Mouse (Mus musculus) G1E (cell line): ENCODE measurements around the gene Jarid2. TPM values are rescaled to one million over a fixed set of nuclear protein-coding genes. Genes with fewer than 3 reads are reported as not detected.
"Not testable (repeated sequence)": the region's sequence is repeated elsewhere in the genome, so short reads cannot be mapped to it uniquely, and the experiment has no call there.

ENCODE experiments used
- ATAC-seq: 2 replicates; pipeline ENCODE4 v1.8.0; 2016; ENCODE audit warnings: mild to moderate bottlenecking; ENCODE audit not compliant: insufficient number of reproducible peaks, poor library complexity, low FRiP score, severe bottlenecking; ENCODE audit errors: extremely low read depth
- DNase-seq: peaks from one replicate; pipeline ENCODE4 v3.0.0; 2012; ENCODE audit warnings: low spot score
- H3K27me3 ChIP-seq: 2 replicates; pipeline ENCODE4 v1.6.1; 2012; ENCODE audit warnings: mild to moderate bottlenecking, low read length, inconsistent platforms; ENCODE audit not compliant: insufficient read depth
- H3K36me3 ChIP-seq: replicated peaks from 2 replicates; pipeline ENCODE3; 2012; ENCODE audit warnings: mild to moderate bottlenecking, inconsistent platforms
- H3K4me1 ChIP-seq: 2 replicates; pipeline ENCODE4 v1.6.1; 2012; ENCODE audit warnings: low read depth, low read length, inconsistent platforms, mixed read lengths; ENCODE audit not compliant: insufficient read depth
- H3K4me3 ChIP-seq: 2 replicates; pipeline ENCODE4 v1.5.1; 2012; ENCODE audit warnings: low read depth, mild to moderate bottlenecking, inconsistent platforms, low read length, moderate library complexity, mixed read lengths
- H3K9me3 ChIP-seq: replicated peaks from 2 replicates; pipeline ENCODE4 v1.6.1; 2012; ENCODE audit warnings: inconsistent platforms
- CTCF ChIP-seq: IDR thresholded peaks from 2 replicates; pipeline ENCODE4 v1.5.1; 2012; ENCODE audit warnings: low read depth, low read length, inconsistent platforms, mixed read lengths
- GATA1 ChIP-seq: IDR thresholded peaks from 2 replicates; pipeline ENCODE4 v1.6.1; 2012; ENCODE audit warnings: borderline replicate concordance, low read length, inconsistent platforms, mixed read lengths
- GATA2 ChIP-seq: IDR thresholded peaks from 2 replicates; pipeline ENCODE4 v1.6.1; 2012; ENCODE audit warnings: low read depth, low read length, inconsistent platforms, borderline replicate concordance
- POLR2AphosphoS5 ChIP-seq: IDR thresholded peaks from 2 replicates; pipeline ENCODE4 v1.6.1; 2012; ENCODE audit warnings: low read depth, low read length, inconsistent platforms; ENCODE audit not compliant: insufficient replicate concordance
- TAL1 ChIP-seq: conservative IDR thresholded peaks from 2 replicates; pipeline ENCODE4 v1.6.1; 2012; ENCODE audit warnings: low read depth, low read length, inconsistent platforms, mixed read lengths
- polyA plus RNA-seq: library from polyadenylated mRNA; stranded (reverse); fragments of >175 nt; gene quantifications from 2 replicates; pipeline ENCODE4 v1.2.3, GENCODE M21; 2012
- total RNA-seq, 2 experiments: library from RNA; stranded (forward) in 1 of 2; stranded (reverse) in 1 of 2; fragments of 200-1000 nt in 1 of 2; fragments of >200 nt in 1 of 2; fragmentation: Nextera tagmentation in 1 of 2; gene quantifications; 2 replicates each; pipeline ENCODE4 v1.2.3; 2014 to 2017

Jarid2 gene
- total and polyA plus RNA-seq, 3 experiments: 29.9 to 93.6 (median 42.3) TPM

GRCm38 (mm10) chr13:44839866-44840835, 110.9 kb downstream of the Jarid2 start:
- Histone ChIP-seq H3K4me3 (no peak overlapping the region), H3K27me3 (no peaks in the 10 kb centered on the region), H3K4me1 (peaks cover 3% of the 10 kb centered on the region; the same call in 1 of the 2 replicates), H3K36me3 (peaks cover 22% of the 10 kb centered on the region), H3K9me3 (no peaks in the 10 kb centered on the region)
- no peak for TF ChIP-seq CTCF
- no peak for TF ChIP-seq TAL1
- TF ChIP-seq GATA2: no peak
- no peak for TF ChIP-seq POLR2AphosphoS5
- no peak for TF ChIP-seq GATA1
- ATAC-seq (no peak), DNase-seq (no peak)

DNA sequence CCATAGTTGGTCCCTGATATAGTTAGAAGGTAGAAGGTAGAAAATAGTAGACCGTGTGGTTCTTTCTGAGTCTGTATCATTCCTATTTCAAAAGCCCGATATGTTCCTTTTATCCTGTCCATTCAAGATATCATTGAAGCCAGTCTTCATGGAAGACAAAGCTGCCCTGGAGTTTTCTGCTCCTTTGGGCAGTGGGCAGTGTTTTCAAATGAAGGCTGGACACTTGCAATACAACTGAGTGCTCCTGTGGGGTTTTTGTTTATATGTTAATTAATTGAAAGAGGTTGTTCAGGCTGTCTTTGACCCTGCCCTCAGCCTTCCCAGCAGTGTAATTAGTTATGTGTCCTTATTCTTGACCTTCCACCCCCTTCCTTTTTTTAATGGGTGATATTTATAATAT, 122.2 kb downstream of the Jarid2 start:
- Histone ChIP-seq H3K27me3 (no peaks in the 10 kb centered on the region), H3K36me3 (peaks cover 28% of the 10 kb centered on the region), H3K4me3 (no peak overlapping the region), H3K4me1 (no peaks in the 10 kb centered on the region), H3K9me3 (no peaks in the 10 kb centered on the region)
- ATAC-seq (no peak), DNase-seq (no peak)
- TF ChIP-seq TAL1 (no peak), CTCF (no peak)

DNA sequence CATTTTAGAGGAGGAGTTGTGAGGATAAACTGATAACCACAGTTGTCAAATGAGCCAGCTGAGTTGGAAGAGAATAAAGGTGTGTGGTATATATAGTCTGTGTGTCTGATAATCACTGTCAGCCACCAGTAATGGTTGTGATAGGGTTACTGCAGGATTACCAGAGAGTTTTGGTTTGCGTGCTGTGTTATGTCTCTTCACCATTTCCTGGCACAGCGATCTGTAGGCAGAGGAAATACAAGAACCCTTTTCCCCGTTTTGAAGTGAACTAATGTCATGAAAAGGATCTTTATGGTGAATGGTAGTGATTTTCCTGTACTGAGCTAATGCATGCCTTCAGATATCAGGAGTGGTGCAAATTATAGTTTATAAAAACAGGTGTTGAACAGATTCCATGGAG, 122.8 kb downstream of the Jarid2 start:
- Histone ChIP-seq H3K4me3 (no peak overlapping the region), H3K9me3 (no peaks in the 10 kb centered on the region), H3K4me1 (no peaks in the 10 kb centered on the region), H3K36me3 (peaks cover 30% of the 10 kb centered on the region), H3K27me3 (no peaks in the 10 kb centered on the region)
- no peak for TF ChIP-seq GATA1
- no peak for TF ChIP-seq POLR2AphosphoS5
- no peak for TF ChIP-seq TAL1
- no peak for TF ChIP-seq GATA2
- no peak for TF ChIP-seq CTCF
- DNase-seq: no peak
- ATAC-seq: no peak

DNA sequence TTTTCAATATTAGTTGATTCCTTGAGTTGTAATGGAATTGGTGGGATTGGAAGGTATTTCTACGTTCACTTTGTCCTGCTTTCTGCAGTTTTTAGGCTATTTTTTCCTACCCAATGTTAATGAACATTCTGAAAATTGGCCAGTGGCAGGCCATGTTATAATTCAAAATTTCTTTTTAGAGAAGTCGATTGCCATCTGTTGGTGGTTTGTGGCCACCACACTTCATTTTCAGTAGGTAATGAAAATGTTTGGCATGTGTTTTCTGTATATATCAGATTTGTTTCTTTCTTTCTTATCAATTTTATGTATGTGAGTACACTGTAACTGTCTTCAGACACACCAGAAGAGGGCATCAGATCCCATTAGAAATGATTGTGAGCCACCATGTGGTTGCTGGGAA, 136.3 kb downstream of the Jarid2 start:
- DNase-seq (no peak), ATAC-seq (no peak)
- Histone ChIP-seq H3K36me3 (peaks cover 7% of the 10 kb centered on the region), H3K4me3 (no peak overlapping the region), H3K4me1 (no peaks in the 10 kb centered on the region), H3K27me3 (peaks cover 3% of the 10 kb centered on the region; the same call in 1 of the 2 replicates), H3K9me3 (no peaks in the 10 kb centered on the region)
- TF ChIP-seq TAL1: no peak
- no peak for TF ChIP-seq CTCF
- TF ChIP-seq POLR2AphosphoS5: no peak
- no peak for TF ChIP-seq GATA2
- TF ChIP-seq GATA1: no peak

- ATAC-seq: no peak
- peaks cover 3% of the 10 kb centered on the region; the same call in 1 of the 2 replicates for H3K27me3 ChIP-seq
- no peak for DNase-seq
- H3K36me3 ChIP-seq: peaks cover 12% of the 10 kb centered on the region
- TF ChIP-seq POLR2AphosphoS5: no peak
- no peak for TF ChIP-seq TAL1
- no peak for TF ChIP-seq GATA2
- no peak for TF ChIP-seq GATA1
- no peak for TF ChIP-seq CTCF
- H3K9me3 ChIP-seq: no peaks in the 10 kb centered on the region
- no peak overlapping the region for H3K4me3 ChIP-seq
- H3K4me1 ChIP-seq: no peaks in the 10 kb centered on the region
These were observed 138.9 kb downstream of the Jarid2 start for GRCm38 (mm10) chr13:44868037-44868650.

DNA sequence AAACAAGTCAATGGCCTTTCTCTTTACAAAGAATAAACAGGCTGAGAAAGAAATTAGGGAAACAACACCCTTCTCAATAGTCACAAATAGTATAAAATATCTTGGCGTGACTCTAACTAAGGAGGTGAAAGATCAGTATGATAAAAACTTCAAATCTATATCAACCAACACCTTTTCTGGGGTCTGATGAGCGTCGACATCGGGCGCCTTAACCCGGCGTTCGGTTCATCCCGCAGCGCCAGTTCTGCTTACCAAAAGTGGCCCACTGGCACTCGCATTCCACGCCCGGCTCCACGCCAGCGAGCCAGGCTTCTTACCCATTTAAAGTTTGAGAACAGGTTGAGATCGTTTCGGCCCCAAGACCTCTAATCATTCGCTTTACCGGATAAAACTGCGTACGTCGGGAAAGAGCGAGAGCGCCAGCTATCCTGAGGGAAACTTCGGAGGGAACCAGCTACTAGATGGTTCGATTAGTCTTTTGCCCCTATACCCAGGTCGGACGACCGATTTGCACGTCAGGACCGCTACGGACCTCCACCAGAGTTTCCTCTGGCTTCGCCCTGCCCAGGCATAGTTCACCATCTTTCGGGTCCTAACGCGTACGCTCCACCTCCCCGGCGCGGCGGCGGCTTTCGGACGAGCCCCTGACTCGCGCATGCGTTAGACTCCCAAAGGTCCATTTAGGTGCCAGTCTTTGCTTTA, 140.3 kb downstream of the Jarid2 start:
- H3K9me3 ChIP-seq: not testable (repeated sequence)

More for the DNA sequence above, 140.3 kb downstream of the Jarid2 start:
- peak; percentile 99 for ATAC-seq
- H3K27me3 ChIP-seq, H3K4me3 ChIP-seq, DNase-seq, H3K4me1 ChIP-seq: not testable (repeated sequence)
- H3K36me3 ChIP-seq: peaks cover 16% of the 10 kb centered on the region
